Mouse (Mus musculus): ENCODE results near the gene Tent4b. TPM values are rescaled to one million over a fixed set of nuclear protein-coding genes. Genes with fewer than 3 reads are reported as not detected.

Gene Tent4b
- polyA plus RNA-seq, 1 experiment from 2014 or later: 9.6 TPM

- no peaks in the 10 kb centered on the region for H3K36me3 ChIP-seq (ENCODE audit: control insufficient read depth, insufficient read depth, low read length)
- no peak overlapping the region for H3K4me2 ChIP-seq (ENCODE audit: low read length)
- no peak overlapping the region for H3K27ac ChIP-seq (ENCODE audit: low read depth, low read length)
- ATAC-seq (no peak), DNase-seq (ENCODE audit: low spot score) (no peak)
- H3K4me1 ChIP-seq (ENCODE audit: control insufficient read depth, insufficient read depth, low read length): peaks cover under 1% of the 10 kb centered on the region; the same call in 1 of the 2 replicates
- H3K27me3 ChIP-seq (replicated peaks; ENCODE audit: control insufficient read depth, insufficient read depth, low read length): no peaks in the 10 kb centered on the region
- 92% methylated on average over 14 of the region's 14 CpGs for WGBS
- no peak overlapping the region for H3K4me3 ChIP-seq (ENCODE audit: low read depth, low read length)
- no peak overlapping the region for H3K9ac ChIP-seq (ENCODE audit: low read length)
- H3K9me3 ChIP-seq (replicated peaks; ENCODE audit: control insufficient read depth, low read length): no peaks in the 10 kb centered on the region
Measured at GRCm38 (mm10) chr8:88266801-88267403, 67.9 kb downstream of the Tent4b start.

- DNase-seq (ENCODE audit: low spot score) (no peak), ATAC-seq (no peak)
- H3K27ac ChIP-seq (ENCODE audit: low read depth, low read length): no peak overlapping the region
- 61% methylated on average over 7 of the region's 7 CpGs for WGBS
- no peaks in the 10 kb centered on the region for H3K36me3 ChIP-seq (ENCODE audit: control insufficient read depth, insufficient read depth, low read length)
- H3K9ac ChIP-seq (ENCODE audit: low read length): no peak overlapping the region
- H3K27me3 ChIP-seq (replicated peaks; ENCODE audit: control insufficient read depth, insufficient read depth, low read length): no peaks in the 10 kb centered on the region
- H3K4me3 ChIP-seq (ENCODE audit: low read depth, low read length): no peak overlapping the region
- peaks cover 5% of the 10 kb centered on the region for H3K4me1 ChIP-seq (ENCODE audit: control insufficient read depth, insufficient read depth, low read length)
- H3K9me3 ChIP-seq (replicated peaks; ENCODE audit: control insufficient read depth, low read length): no peaks in the 10 kb centered on the region
- H3K4me2 ChIP-seq (ENCODE audit: low read length): no peak overlapping the region
Measured at GRCm38 (mm10) chr8:88269107-88269875, 70.3 kb downstream of the Tent4b start.

GRCm38 (mm10) chr8:88270086-88270485 is 71.1 kb downstream of the Tent4b start:
- no peak overlapping the region for H3K9ac ChIP-seq (ENCODE audit: low read length)
- ATAC-seq (no peak), DNase-seq (ENCODE audit: low spot score) (no peak)
- H3K27ac ChIP-seq (ENCODE audit: low read depth, low read length): no peak overlapping the region
- H3K4me1 ChIP-seq (ENCODE audit: control insufficient read depth, insufficient read depth, low read length): peaks cover 5% of the 10 kb centered on the region
- 77% methylated on average over 3 of the region's 3 CpGs for WGBS
- no peaks in the 10 kb centered on the region for H3K36me3 ChIP-seq (ENCODE audit: control insufficient read depth, insufficient read depth, low read length)
- no peaks in the 10 kb centered on the region for H3K9me3 ChIP-seq (replicated peaks; ENCODE audit: control insufficient read depth, low read length)
- H3K4me2 ChIP-seq (ENCODE audit: low read length): no peak overlapping the region
- no peaks in the 10 kb centered on the region for H3K27me3 ChIP-seq (replicated peaks; ENCODE audit: control insufficient read depth, insufficient read depth, low read length)
- no peak overlapping the region for H3K4me3 ChIP-seq (ENCODE audit: low read depth, low read length)

GRCm38 (mm10) chr8:88272231-88273050 is 73.4 kb downstream of the Tent4b start, which contains the start of gene Adcy7:
Gene Adcy7 (plus strand): TSS chr8:88272403.
- H3K4me2 ChIP-seq (ENCODE audit: low read length): peak within 1 kb of the TSS; percentile 91
- H3K9me3 ChIP-seq (replicated peaks; ENCODE audit: control insufficient read depth, low read length): no peaks in the 10 kb centered on the region
- no peak within 1 kb of the TSS for H3K27ac ChIP-seq (ENCODE audit: low read depth, low read length)
- H3K4me3 ChIP-seq (ENCODE audit: low read depth, low read length): peak within 1 kb of the TSS; percentile 39
- peak; percentile 52 for ATAC-seq
- DNase-seq (ENCODE audit: low spot score): peak; percentile 31
- no peaks in the 10 kb centered on the region for H3K27me3 ChIP-seq (replicated peaks; ENCODE audit: control insufficient read depth, insufficient read depth, low read length)
- no peaks in the 10 kb centered on the region for H3K36me3 ChIP-seq (ENCODE audit: control insufficient read depth, insufficient read depth, low read length)
- 4% methylated on average over 63 of the region's 64 CpGs for WGBS
- peaks cover 5% of the 10 kb centered on the region for H3K4me1 ChIP-seq (ENCODE audit: control insufficient read depth, insufficient read depth, low read length)
- H3K9ac ChIP-seq (ENCODE audit: low read length): peak within 1 kb of the TSS; percentile 55

- no peaks in the 10 kb centered on the region for H3K9me3 ChIP-seq (replicated peaks; ENCODE audit: control insufficient read depth, low read length)
- 0 out of 2 replicates have a peak overlapping the region, but pooled peaks have one; percentile 39 for H3K4me3 ChIP-seq (ENCODE audit: low read depth, low read length)
- H3K4me2 ChIP-seq (ENCODE audit: low read length): peak overlapping the region; percentile 91
- peaks cover 5% of the 10 kb centered on the region for H3K4me1 ChIP-seq (ENCODE audit: control insufficient read depth, insufficient read depth, low read length)
- no peak for ATAC-seq
- 67% methylated on average over 7 of the region's 7 CpGs for WGBS
- H3K9ac ChIP-seq (ENCODE audit: low read length): no peak overlapping the region
- H3K27me3 ChIP-seq (replicated peaks; ENCODE audit: control insufficient read depth, insufficient read depth, low read length): no peaks in the 10 kb centered on the region
- no peak for DNase-seq (ENCODE audit: low spot score)
- H3K27ac ChIP-seq (ENCODE audit: low read depth, low read length): no peak overlapping the region
- H3K36me3 ChIP-seq (ENCODE audit: control insufficient read depth, insufficient read depth, low read length): no peaks in the 10 kb centered on the region
Measured at GRCm38 (mm10) chr8:88273051-88273430, 74.0 kb downstream of the Tent4b start.

GRCm38 (mm10) chr8:88274090-88274489 is 75.1 kb downstream of the Tent4b start:
- no peaks in the 10 kb centered on the region for H3K27me3 ChIP-seq (replicated peaks; ENCODE audit: control insufficient read depth, insufficient read depth, low read length)
- WGBS: 88% methylated on average over 5 of the region's 5 CpGs
- no peak overlapping the region for H3K4me3 ChIP-seq (ENCODE audit: low read depth, low read length)
- H3K36me3 ChIP-seq (ENCODE audit: control insufficient read depth, insufficient read depth, low read length): no peaks in the 10 kb centered on the region
- no peak overlapping the region for H3K9ac ChIP-seq (ENCODE audit: low read length)
- peaks cover 5% of the 10 kb centered on the region for H3K4me1 ChIP-seq (ENCODE audit: control insufficient read depth, insufficient read depth, low read length)
- H3K27ac ChIP-seq (ENCODE audit: low read depth, low read length): no peak overlapping the region
- DNase-seq (ENCODE audit: low spot score) (no peak), ATAC-seq (no peak)
- H3K9me3 ChIP-seq (replicated peaks; ENCODE audit: control insufficient read depth, low read length): no peaks in the 10 kb centered on the region
- no peak overlapping the region for H3K4me2 ChIP-seq (ENCODE audit: low read length)

GRCm38 (mm10) chr8:88279220-88279619 is 80.2 kb downstream of the Tent4b start:
- WGBS: 71% methylated on average over 5 of the region's 5 CpGs

GRCm38 (mm10) chr8:88279670-88280069 is 80.7 kb downstream of the Tent4b start:
- Histone ChIP-seq H3K4me2 (ENCODE audit: low read length) (no peak overlapping the region), H3K27me3 (replicated peaks; ENCODE audit: control insufficient read depth, insufficient read depth, low read length) (no peaks in the 10 kb centered on the region), H3K9me3 (replicated peaks; ENCODE audit: control insufficient read depth, low read length) (no peaks in the 10 kb centered on the region), H3K4me3 (ENCODE audit: low read depth, low read length) (no peak overlapping the region), H3K9ac (ENCODE audit: low read length) (no peak overlapping the region), H3K36me3 (ENCODE audit: control insufficient read depth, insufficient read depth, low read length) (no peaks in the 10 kb centered on the region), H3K27ac (ENCODE audit: low read depth, low read length) (no peak overlapping the region), H3K4me1 (ENCODE audit: control insufficient read depth, insufficient read depth, low read length) (no peaks in the 10 kb centered on the region)
- ATAC-seq (no peak), DNase-seq (ENCODE audit: low spot score) (no peak)
- 91% methylated on average over 6 of the region's 6 CpGs for WGBS

More at GRCm38 (mm10) chr8:88279220-88279619, 80.2 kb downstream of the Tent4b start:
- no peak for DNase-seq (ENCODE audit: low spot score)
- no peak overlapping the region for H3K4me3 ChIP-seq (ENCODE audit: low read depth, low read length)
- no peaks in the 10 kb centered on the region for H3K36me3 ChIP-seq (ENCODE audit: control insufficient read depth, insufficient read depth, low read length)
- ATAC-seq: no peak
- no peaks in the 10 kb centered on the region for H3K27me3 ChIP-seq (replicated peaks; ENCODE audit: control insufficient read depth, insufficient read depth, low read length)
- H3K27ac ChIP-seq (ENCODE audit: low read depth, low read length): no peak overlapping the region
- H3K9ac ChIP-seq (ENCODE audit: low read length): no peak overlapping the region
- no peaks in the 10 kb centered on the region for H3K4me1 ChIP-seq (ENCODE audit: control insufficient read depth, insufficient read depth, low read length)
- H3K9me3 ChIP-seq (replicated peaks; ENCODE audit: control insufficient read depth, low read length): no peaks in the 10 kb centered on the region
- H3K4me2 ChIP-seq (ENCODE audit: low read length): no peak overlapping the region

All from forebrain, embryonic 14.5 days (tissue).